Mouse (Mus musculus) lung, embryonic 15.5 days (tissue): Measurements from ENCODE around the gene Sp6. TPM values are rescaled to one million over a fixed set of nuclear protein-coding genes. Genes with fewer than 3 reads are reported as not detected.
A peak's percentile ranks its signal among the peaks of the same experiment; 100 is the strongest.

Source experiments
- ATAC-seq: fragments of 200-750 bp; cut with Nextera tagmentation; 2 replicates; pipeline ENCODE4 v1.8.0; 2017; ENCODE audit warnings: moderate number of reproducible peaks, borderline replicate concordance; ENCODE audit not compliant: low FRiP score, low TSS enrichment; ENCODE audit errors: extremely low read depth
- H3K27ac ChIP-seq: fragments of 300-500 bp; sonication (generic); 2 replicates; pipeline ENCODE4 v1.5.1; 2015; ENCODE audit warnings: moderate library complexity, mild to moderate bottlenecking, inconsistent platforms
- H3K27me3 ChIP-seq: fragments of 300-500 bp; sonication (generic); 2 replicates; pipeline ENCODE4 v1.6.1; 2015; ENCODE audit warnings: inconsistent platforms
- H3K36me3 ChIP-seq: fragments of 300-500 bp; sonication (generic); 2 replicates; pipeline ENCODE4 v1.6.1; 2015; ENCODE audit warnings: inconsistent platforms
- H3K4me1 ChIP-seq: fragments of 300-500 bp; sonication (generic); 2 replicates; pipeline ENCODE4 v1.6.1; 2015; ENCODE audit warnings: inconsistent platforms
- H3K4me2 ChIP-seq: fragments of 300-500 bp; sonication (generic); 2 replicates; pipeline ENCODE4 v1.6.1; 2015; ENCODE audit warnings: inconsistent platforms, mild to moderate bottlenecking, moderate library complexity
- H3K4me3 ChIP-seq: fragments of 300-500 bp; sonication (generic); 2 replicates; pipeline ENCODE4 v1.5.1; 2015; ENCODE audit warnings: mild to moderate bottlenecking, inconsistent platforms
- H3K9ac ChIP-seq: fragments of 300-500 bp; sonication (generic); 2 replicates; pipeline ENCODE4 v1.6.1; 2015; ENCODE audit warnings: inconsistent platforms
- H3K9me3 ChIP-seq: fragments of 300-500 bp; sonication (generic); 2 replicates; pipeline ENCODE4 v1.6.1; 2016; ENCODE audit warnings: inconsistent platforms
- WGBS: fragments of 180-500 bp; shearing (Covaris S2); methylation state at CpG from one replicate; pipeline ENCODE4 v1.1.7; 2015; 5-methylcytosine and 5-hydroxymethylcytosine counted together
- polyA plus RNA-seq: library from polyadenylated mRNA; unstranded; fragments of >200 nt; fragmentation: Nextera tagmentation; extraction: Ambion mirVana; gene quantifications from 2 replicates; pipeline ENCODE4 v1.2.1, GENCODE M21; 2015

The Sp6 gene
- polyA plus RNA-seq, 1 experiment from 2014 or later: 0.72 TPM

DNA sequence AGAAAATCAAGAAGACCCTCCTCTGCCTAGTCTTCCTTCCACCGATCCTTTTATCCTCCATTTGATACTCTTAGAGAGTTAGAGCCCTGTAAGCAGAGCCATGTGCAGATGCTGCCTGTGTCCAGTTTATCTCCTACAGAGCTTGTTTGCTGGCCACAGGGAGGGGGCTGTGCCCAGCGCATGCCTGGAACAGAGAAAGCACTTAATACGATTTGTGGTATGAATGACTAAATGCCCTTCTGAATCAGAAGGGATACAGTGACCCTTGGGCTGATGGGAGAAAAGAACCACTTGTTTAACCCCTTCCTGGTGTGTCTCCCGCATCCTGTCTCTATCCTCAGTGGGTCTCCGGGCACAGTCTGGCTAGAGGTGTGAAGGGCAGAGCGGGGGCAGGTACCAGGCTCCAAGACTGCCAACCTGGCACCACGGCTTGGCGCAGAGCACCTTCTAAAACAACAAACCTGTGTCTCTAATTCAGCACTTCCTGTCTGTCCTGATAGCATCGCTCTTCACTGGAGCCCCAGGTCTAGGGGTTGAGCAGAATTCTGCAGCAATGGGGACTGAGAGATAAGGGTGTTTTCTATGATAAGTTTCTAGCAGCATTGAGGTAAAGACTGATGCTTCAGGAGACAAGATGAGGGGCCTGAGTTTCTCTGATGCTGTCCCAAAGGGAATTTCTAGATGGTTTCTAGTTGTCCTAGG, 6.0 kb upstream of the Sp6 start:
- Histone ChIP-seq H3K4me1 (no peaks in the 10 kb centered on the region), H3K4me3 (no peak overlapping the region), H3K27me3 (peaks cover 41% of the 10 kb centered on the region), H3K9ac (no peak overlapping the region), H3K36me3 (no peaks in the 10 kb centered on the region), H3K4me2 (no peak overlapping the region), H3K27ac (no peak overlapping the region), H3K9me3 (no peaks in the 10 kb centered on the region)
- WGBS: 45% methylated on average over 9 of the region's 9 CpGs
- ATAC-seq: no peak

DNA sequence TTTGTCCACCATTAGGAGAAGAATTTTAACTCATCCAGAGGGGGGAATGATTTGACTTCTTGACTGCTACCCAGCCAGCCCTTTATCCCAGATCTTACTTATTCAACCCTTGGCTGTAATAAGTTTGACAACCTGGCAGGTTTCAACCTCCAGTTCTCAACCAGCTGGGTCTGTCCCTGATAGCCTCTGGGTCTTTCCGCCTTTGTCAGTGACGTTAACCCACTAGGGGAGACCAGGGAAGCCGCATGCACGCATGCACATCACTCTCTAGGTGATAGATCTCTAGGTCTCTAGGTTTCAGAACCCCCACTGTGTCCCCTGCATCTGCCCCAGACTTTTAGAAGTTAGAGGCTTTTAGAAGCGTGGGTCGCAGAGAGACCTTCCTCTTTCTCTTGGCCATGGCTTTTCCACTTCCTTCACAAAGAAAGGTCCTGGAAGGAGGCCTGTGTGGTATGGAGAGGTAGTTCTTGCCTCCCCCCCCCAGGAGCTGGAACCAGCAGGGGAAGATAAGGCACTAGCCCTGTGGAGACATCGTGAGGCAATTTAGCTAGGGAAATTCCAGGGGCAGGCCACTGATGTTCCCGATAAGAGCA, 3.9 kb upstream of the Sp6 start:
- no peak for ATAC-seq
- peaks cover 7% of the 10 kb centered on the region for H3K4me1 ChIP-seq
- H3K36me3 ChIP-seq: no peaks in the 10 kb centered on the region
- WGBS: 43% methylated on average over 8 of the region's 8 CpGs
- H3K9me3 ChIP-seq: no peaks in the 10 kb centered on the region
- no peak overlapping the region for H3K4me3 ChIP-seq
- H3K4me2 ChIP-seq: no peak overlapping the region
- H3K27ac ChIP-seq: no peak overlapping the region
- no peak overlapping the region for H3K9ac ChIP-seq
- H3K27me3 ChIP-seq: peaks cover 53% of the 10 kb centered on the region

DNA sequence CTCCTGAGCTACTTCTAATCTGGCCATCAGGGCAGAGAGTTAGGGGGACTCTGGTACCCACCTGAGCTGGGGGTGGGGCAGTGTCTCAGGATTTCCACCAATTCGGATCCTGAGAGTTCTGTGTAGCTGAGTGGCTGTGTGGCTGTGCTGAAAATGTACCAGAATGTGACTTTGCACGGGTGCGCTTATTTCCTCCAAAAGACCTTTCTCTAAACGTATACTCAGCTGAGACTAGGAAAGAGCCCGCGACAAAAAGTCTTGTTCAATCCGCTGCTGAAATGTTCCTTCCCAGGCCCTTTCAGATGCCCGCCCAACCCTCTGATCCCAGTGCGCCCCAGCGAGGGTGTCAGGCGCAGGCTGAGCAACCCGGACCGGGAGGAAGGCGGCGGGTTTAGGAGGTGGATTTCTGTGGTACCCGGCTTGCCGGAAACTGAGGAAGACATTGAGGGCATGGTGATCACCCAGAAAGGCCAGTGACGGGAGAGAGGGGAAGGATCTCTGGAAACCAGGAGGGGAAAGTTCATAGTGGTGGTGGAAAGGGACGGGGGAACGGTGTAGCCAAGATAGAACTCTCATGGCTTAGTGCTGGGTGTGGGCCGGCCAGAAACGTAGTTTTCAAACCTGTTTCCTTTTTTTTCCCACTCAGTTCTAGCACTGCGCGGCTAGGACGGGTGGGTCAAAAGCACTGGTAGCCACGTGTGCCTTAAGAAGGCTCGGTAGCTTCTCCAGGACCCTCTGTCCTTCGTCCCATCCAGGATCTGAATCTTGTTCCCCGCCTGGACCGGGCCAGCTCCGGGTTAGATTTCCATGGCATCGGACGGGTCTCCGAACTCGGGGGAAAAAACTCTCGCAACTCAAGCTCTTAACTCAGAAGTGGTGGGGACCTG, 4.7 kb downstream of the Sp6 start:
- Histone ChIP-seq H3K27me3 (peaks cover 94% of the 10 kb centered on the region), H3K4me1 (peaks cover 43% of the 10 kb centered on the region), H3K9ac (no peak overlapping the region), H3K4me3 (peak overlapping the region; percentile 42), H3K9me3 (no peaks in the 10 kb centered on the region), H3K27ac (no peak overlapping the region), H3K36me3 (no peaks in the 10 kb centered on the region), H3K4me2 (peak overlapping the region; percentile 69)
- 2% methylated on average over 36 of the region's 36 CpGs for WGBS
- no peak for ATAC-seq

DNA sequence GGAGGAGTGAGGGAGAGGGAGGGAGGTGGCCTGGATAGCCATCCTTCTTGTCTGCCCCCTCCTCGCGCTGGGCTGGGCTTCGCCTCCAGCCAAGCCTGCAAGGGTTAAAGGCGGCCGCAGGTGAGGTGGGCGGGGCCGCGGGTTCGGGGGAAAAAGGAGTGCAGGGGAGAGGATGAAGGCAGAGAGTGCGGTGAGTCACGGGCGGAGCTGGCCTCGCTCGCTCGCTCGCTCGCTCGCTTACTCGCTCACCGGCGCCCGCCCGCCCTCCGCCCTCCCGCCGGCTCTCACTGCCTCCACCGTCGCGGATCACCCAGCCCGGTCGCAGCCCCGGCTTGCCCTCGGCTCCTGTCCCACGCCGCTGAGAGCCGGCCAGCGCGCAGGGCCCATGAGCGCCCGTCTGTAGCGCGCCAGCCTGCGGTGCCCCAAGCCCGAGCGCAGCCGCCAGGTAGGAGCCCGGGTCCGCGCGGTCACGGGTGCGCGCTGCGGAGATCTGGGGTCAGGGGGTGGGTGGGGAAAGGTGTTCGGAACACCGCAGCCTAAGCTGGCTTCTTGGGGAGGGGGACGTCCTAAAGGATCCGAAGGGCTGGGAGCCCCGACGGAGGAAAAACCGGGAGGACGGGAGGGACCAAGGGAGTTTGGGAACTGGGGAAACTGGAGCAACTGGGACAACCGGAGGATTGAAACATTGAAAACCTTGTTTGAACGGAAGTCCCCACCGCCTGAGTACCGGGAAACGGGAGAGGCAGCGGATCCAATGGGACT, 5.6 kb downstream of the Sp6 start:
- peaks cover 95% of the 10 kb centered on the region for H3K27me3 ChIP-seq
- under 1% methylated on average over 59 of the region's 68 CpGs for WGBS
- ATAC-seq: peak; percentile 5; the same call in 1 of the 2 replicates

DNA sequence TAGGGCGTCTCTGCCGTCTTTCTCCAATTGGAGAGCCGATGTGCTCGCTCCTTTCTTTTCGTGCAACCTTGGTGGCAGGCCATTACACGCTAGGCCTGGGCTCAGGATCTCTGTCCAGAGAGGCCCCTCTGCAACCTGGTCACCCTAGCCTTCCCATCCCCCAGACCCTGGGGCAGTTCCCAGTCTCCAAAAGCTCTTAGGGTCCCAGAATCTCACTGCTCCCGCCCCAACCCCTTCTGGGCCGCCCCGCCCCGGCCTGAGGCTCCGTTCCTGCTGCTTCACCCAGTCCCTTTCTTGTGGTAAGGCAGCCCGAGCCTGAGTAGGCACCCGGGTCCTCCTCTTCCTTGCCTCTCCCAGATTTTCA, 6.1 kb downstream of the Sp6 start:
- Histone ChIP-seq H3K27me3 (peaks cover 95% of the 10 kb centered on the region), H3K9ac (no peak overlapping the region), H3K36me3 (no peaks in the 10 kb centered on the region), H3K4me2 (peak overlapping the region; percentile 69), H3K27ac (no peak overlapping the region), H3K4me3 (peak overlapping the region; percentile 42), H3K9me3 (no peaks in the 10 kb centered on the region), H3K4me1 (peaks cover 37% of the 10 kb centered on the region)
- 15% methylated on average over 13 of the region's 13 CpGs for WGBS
- no peak for ATAC-seq

More for the DNA sequence above, 5.6 kb downstream of the Sp6 start:
- Histone ChIP-seq H3K4me3 (peak overlapping the region; percentile 42), H3K9ac (no peak overlapping the region), H3K36me3 (no peaks in the 10 kb centered on the region), H3K27ac (no peak overlapping the region), H3K4me1 (peaks cover 37% of the 10 kb centered on the region), H3K4me2 (peak overlapping the region; percentile 69), H3K9me3 (no peaks in the 10 kb centered on the region)

DNA sequence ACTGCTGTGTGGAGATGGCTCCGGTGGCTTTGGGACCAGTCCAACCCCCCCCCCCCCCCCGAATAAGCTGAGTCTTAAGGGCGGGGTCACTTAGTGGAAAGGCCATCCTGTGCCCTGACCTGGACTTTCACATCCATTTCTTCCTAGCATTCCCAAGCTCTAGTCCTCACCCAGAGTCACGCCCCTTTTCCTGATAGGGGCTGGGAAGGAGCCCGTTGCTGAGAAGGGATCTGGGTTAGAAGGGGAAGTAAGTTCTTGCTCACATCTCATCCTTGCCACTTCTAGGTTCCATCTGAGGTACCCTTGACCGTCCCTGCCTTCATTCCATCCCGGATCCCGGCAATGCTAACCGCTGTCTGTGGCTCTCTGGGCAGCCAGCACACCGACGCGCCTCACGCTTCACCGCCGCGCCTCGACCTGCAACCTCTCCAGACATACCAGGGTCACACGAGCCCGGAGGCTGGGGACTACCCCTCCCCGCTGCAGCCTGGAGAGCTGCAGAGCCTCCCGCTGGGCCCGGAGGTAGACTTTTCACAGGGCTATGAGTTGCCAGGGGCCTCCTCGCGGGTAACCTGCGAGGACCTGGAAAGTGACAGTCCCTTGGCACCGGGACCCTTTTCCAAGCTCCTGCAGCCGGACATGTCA, 8.0 kb downstream of the Sp6 start:
- Histone ChIP-seq H3K27ac (no peak overlapping the region), H3K4me2 (peak overlapping the region; percentile 95), H3K27me3 (peaks cover 84% of the 10 kb centered on the region), H3K36me3 (no peaks in the 10 kb centered on the region), H3K9ac (peak overlapping the region; percentile 50; the same call in 1 of the 2 replicates), H3K9me3 (no peaks in the 10 kb centered on the region), H3K4me3 (peak overlapping the region; percentile 52), H3K4me1 (peaks cover 44% of the 10 kb centered on the region)
- 3% methylated on average over 27 of the region's 27 CpGs for whole genome bisulfite sequencing
- ATAC-seq: no peak

DNA sequence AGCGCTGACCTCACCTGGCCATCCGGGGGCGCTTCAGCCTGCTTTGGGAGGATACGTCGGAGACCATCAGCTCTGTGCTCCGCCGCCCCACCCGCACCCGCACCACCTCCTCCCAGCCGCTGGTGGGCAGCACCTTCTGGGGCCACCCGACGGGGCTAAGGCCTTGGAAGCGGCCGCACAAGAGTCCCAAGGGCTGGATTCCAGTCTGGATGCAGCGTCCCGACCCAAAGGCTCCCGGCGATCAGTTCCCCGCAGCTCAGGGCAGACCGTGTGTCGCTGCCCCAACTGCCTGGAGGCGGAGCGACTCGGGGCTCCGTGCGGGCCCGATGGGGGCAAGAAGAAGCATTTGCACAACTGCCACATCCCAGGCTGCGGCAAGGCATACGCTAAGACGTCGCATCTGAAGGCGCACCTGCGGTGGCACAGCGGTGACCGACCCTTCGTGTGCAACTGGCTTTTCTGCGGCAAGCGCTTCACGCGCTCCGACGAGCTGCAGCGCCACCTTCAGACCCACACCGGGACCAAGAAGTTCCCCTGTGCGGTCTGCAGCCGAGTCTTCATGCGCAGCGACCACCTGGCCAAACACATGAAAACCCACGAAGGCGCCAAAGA, 8.8 kb downstream of the Sp6 start:
- Histone ChIP-seq H3K27ac (no peak overlapping the region), H3K9ac (peak overlapping the region; percentile 50), H3K36me3 (no peaks in the 10 kb centered on the region), H3K4me3 (peak overlapping the region; percentile 52), H3K9me3 (no peaks in the 10 kb centered on the region), H3K4me2 (peak overlapping the region; percentile 95), H3K4me1 (peaks cover 44% of the 10 kb centered on the region), H3K27me3 (peaks cover 77% of the 10 kb centered on the region)
- WGBS: 2% methylated on average over 50 of the region's 50 CpGs
- ATAC-seq: peak; percentile 35

DNA sequence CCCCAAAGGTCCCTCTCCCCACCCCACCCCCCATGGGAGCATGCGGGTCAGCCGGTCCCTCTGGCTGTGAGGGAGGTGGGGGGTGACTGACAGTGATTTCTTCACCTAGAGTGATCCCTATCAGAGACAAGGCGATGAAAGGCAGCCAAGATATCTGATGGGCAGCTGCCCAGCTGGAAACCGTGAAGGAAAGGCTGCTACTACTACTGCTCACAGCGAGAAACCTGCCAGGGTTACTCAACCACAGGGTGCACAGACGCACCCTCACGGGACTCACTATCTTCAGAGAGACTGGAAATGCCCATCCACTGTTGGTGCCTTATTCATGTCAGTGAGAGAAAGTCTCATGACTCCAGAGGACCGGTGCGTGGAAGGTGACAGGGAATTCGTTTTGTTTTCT, 11.8 kb downstream of the Sp6 start:
- peaks cover 49% of the 10 kb centered on the region for H3K27me3 ChIP-seq
- no peaks in the 10 kb centered on the region for H3K36me3 ChIP-seq
- peaks cover 26% of the 10 kb centered on the region for H3K4me1 ChIP-seq
- no peaks in the 10 kb centered on the region for H3K9me3 ChIP-seq
- no peak overlapping the region for H3K4me2 ChIP-seq
- 42% methylated on average over 10 of the region's 10 CpGs for WGBS
- no peak for ATAC-seq
- no peak overlapping the region for H3K9ac ChIP-seq
- H3K4me3 ChIP-seq: no peak overlapping the region
- no peak overlapping the region for H3K27ac ChIP-seq

DNA sequence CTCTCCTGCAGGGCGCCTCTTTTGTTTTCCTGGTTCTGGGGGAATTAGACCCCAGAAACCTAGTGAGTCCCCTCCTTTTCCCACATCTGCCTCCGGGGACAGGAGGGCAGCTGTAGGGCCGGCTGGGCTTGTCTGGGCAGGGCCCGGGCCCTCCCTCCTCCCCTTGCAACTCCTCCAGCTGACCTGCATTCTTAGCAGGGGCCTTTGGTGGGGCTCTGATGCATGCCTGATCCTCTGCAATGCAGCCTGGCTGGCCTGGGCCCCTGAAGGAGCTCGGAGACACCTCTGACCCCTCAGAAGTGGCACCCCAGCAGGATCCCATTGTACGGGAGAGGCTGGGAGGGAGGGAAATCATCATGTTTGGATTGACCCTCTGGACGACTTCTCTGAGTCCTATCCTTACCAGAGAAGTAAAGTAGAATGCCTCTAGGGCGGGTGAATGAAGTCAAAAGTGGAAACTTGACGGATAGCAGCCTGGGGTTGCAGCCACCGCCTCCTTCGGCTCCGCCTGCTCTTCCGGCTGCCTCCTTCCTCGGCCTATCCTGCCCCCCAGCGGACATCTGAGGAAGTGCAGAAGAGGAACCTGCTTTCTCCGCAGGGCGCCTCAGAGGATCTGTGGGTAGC, 12.6 kb downstream of the Sp6 start:
- H3K9ac ChIP-seq: peak overlapping the region; percentile 42
- peak overlapping the region; percentile 27 for H3K4me3 ChIP-seq
- H3K27ac ChIP-seq: peak overlapping the region; percentile 82
- no peaks in the 10 kb centered on the region for H3K9me3 ChIP-seq
- ATAC-seq: peak; percentile 60; the same call in 1 of the 2 replicates
- H3K36me3 ChIP-seq: no peaks in the 10 kb centered on the region
- 5% methylated on average over 17 of the region's 17 CpGs for WGBS
- H3K4me1 ChIP-seq: peaks cover 34% of the 10 kb centered on the region
- peak overlapping the region; percentile 50 for H3K4me2 ChIP-seq
- H3K27me3 ChIP-seq: peaks cover 40% of the 10 kb centered on the region

DNA sequence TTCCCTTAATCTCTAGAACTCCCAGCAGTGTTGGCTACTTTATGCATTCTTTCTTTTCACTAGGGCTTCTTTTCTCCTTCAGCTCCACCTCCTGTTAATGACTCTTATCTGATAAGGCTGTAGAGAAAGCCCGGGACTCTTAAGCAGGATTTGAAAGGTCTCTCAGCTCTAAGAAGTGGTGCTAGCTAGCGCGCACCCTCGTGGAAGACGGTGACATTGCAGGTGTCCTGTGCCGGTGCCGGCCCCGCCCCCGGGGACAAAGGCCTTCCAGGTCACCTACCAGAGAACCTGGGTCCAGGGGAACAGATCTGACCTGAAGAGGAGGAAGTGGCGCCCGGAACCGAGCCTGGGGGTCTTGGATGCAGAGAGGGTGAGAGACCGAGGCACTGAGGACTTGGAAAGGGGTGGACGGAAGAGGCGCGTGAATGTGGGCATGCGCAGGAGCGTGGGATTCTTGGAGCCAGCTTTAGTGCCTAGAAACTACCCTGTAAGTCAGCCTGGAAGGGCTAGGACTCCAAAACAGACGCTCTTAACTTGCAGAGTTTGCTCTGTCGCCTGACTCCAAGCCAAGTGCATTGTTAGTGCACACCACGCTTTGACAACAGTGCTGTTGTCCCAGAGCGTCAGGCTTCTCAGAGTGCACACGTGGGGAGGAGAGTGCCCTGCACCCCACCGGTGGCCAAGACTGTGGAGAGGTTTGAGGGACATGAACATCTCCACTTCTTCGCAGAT, 16.7 kb downstream of the Sp6 start, which contains the start of gene Scrn2:
Gene Scrn2 (plus strand): TSS at position 253 of the 732 bp plus-strand sequence.
- under 1% methylated on average over 25 of the region's 25 CpGs for WGBS
- Histone ChIP-seq H3K27ac (peak within 1 kb of the TSS; percentile 84), H3K27me3 (0 out of 2 replicates have a peak, but pooled peaks cover 3% of the 10 kb centered on the region), H3K9ac (peak within 1 kb of the TSS; percentile 60), H3K4me1 (peaks cover 19% of the 10 kb centered on the region), H3K4me2 (peak within 1 kb of the TSS; percentile 81), H3K4me3 (peak within 1 kb of the TSS; percentile 57), H3K9me3 (no peaks in the 10 kb centered on the region), H3K36me3 (no peaks in the 10 kb centered on the region)
- peak; percentile 76 for ATAC-seq
